Mouse (Mus musculus): ENCODE results near the gene A730061H03Rik. TPM values are rescaled to one million over a fixed set of nuclear protein-coding genes. Genes with fewer than 3 reads are reported as not detected.

A730061H03Rik gene
- total and polyA plus RNA-seq, 3 experiments = 0.17 to 43.1 (median 0.87) TPM

DNA sequence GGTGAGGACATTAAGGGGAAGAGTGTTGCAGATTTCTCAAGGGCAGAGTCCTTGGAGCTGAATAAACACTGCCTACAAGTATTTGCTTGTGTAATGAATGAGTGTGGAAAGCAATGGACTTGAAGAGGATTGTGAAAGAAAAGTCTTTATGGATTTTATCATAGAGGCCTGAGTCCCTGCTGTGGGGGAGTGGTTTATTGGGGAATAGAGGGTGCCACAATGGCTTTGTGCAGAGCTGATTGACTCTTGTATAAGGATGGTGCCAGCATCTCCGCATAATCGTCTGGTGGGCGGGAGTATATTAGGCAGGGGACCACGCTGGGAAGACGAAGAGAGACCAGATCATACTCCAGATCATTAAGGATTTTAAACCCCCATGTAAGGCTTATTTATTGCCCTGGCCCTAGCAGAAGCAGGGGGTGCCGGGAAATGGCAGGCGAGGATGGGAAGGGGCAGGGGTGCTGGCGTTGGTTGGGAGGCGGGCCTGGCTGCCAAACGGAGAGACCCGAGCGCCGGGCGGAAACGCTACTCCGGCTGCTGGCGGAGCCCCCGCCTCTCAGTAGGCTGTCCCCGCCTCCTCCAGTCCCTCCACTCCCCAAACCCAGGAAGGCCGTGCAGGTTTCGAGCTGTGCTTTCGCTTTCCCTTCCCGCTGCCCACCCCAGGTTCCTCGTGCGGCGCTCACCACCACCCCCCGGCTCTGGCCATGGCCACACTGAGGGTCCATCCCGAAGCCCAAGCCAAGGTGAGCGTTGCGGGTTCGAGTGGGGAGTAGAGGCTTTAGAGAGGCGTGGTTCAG is 17.9 kb upstream of the A730061H03Rik start, which contains the start of gene Psme1:
Psme1 (plus strand) TSS at position 253 of the 797 bp plus-strand sequence.
- Histone ChIP-seq H3K4me3 (ENCODE audit: low read depth, low read length) (peak within 1 kb of the TSS; percentile 79), H3K27me3 (ENCODE audit: insufficient read depth, low read length) (no peaks in the 10 kb centered on the region; the same call in 1 of the 2 replicates), H3K36me3 (replicated peaks) (peaks cover 35% of the 10 kb centered on the region), H3K4me1 (ENCODE audit: insufficient read depth, low read depth, low read length) (peaks cover 66% of the 10 kb centered on the region), H3K9me3 (replicated peaks) (no peaks in the 10 kb centered on the region)
- ATAC-seq (ENCODE audit: extremely low read depth, insufficient number of reproducible peaks, low FRiP score, poor library complexity, severe bottlenecking) = peak; percentile 82
- peak; percentile 94 for DNase-seq (ENCODE audit: low spot score)
- no peak for TF ChIP-seq POLR2AphosphoS5 (IDR thresholded peaks at IDR 0.05; ENCODE audit: insufficient replicate concordance, low read depth, low read length)
- TF ChIP-seq TAL1 (conservative IDR thresholded peaks at IDR 0.05; ENCODE audit: low read depth, low read length) = no peak
- no peak for TF ChIP-seq CTCF (IDR thresholded peaks at IDR 0.05; ENCODE audit: low read depth, low read length)
- TF ChIP-seq GATA2 (IDR thresholded peaks at IDR 0.05; ENCODE audit: borderline replicate concordance, low read depth, low read length) = no peak
- TF ChIP-seq GATA1 (IDR thresholded peaks at IDR 0.05; ENCODE audit: borderline replicate concordance, low read length) = no peak

DNA sequence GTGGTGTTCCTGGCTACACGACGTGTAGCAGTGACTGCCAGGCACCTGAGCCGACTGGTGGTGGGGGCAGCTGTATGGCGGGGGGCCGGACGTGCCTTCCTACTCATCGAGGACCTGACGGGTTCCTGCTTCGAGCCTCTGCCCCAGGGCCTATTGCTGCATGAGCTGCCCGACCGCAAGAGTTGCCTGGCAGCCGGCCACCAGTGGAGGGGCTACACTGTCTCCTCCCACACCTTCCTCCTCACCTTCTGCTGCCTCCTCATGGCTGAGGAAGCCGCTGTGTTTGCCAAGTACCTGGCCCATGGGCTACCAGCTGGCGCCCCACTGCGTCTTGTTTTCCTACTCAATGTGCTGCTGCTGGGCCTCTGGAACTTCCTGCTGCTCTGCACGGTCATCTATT is 16.2 kb upstream of the A730061H03Rik start:
- Histone ChIP-seq H3K4me3 (ENCODE audit: low read depth, low read length) (no peak overlapping the region), H3K36me3 (replicated peaks) (peaks cover 22% of the 10 kb centered on the region), H3K4me1 (ENCODE audit: insufficient read depth, low read depth, low read length) (peaks cover 65% of the 10 kb centered on the region), H3K9me3 (replicated peaks) (no peaks in the 10 kb centered on the region), H3K27me3 (ENCODE audit: insufficient read depth, low read length) (no peaks in the 10 kb centered on the region; the same call in 1 of the 2 replicates)
- TF ChIP-seq TAL1 (conservative IDR thresholded peaks at IDR 0.05; ENCODE audit: low read depth, low read length) = no peak
- TF ChIP-seq CTCF (IDR thresholded peaks at IDR 0.05; ENCODE audit: low read depth, low read length) = no peak
- TF ChIP-seq GATA2 (IDR thresholded peaks at IDR 0.05; ENCODE audit: borderline replicate concordance, low read depth, low read length) = no peak
- no peak for TF ChIP-seq GATA1 (IDR thresholded peaks at IDR 0.05; ENCODE audit: borderline replicate concordance, low read length)
- no peak for TF ChIP-seq POLR2AphosphoS5 (IDR thresholded peaks at IDR 0.05; ENCODE audit: insufficient replicate concordance, low read depth, low read length)
- ATAC-seq (ENCODE audit: extremely low read depth, insufficient number of reproducible peaks, low FRiP score, poor library complexity, severe bottlenecking) (no peak), DNase-seq (ENCODE audit: low spot score) (no peak)

- DNase-seq (ENCODE audit: low spot score) (no peak), ATAC-seq (ENCODE audit: extremely low read depth, insufficient number of reproducible peaks, low FRiP score, poor library complexity, severe bottlenecking) (no peak)
- no peaks in the 10 kb centered on the region for H3K9me3 ChIP-seq (replicated peaks)
- H3K27me3 ChIP-seq (ENCODE audit: insufficient read depth, low read length) = no peaks in the 10 kb centered on the region; the same call in 1 of the 2 replicates
- H3K4me3 ChIP-seq (ENCODE audit: low read depth, low read length) = no peak overlapping the region
- H3K36me3 ChIP-seq (replicated peaks) = peaks cover 20% of the 10 kb centered on the region
- peaks cover 66% of the 10 kb centered on the region for H3K4me1 ChIP-seq (ENCODE audit: insufficient read depth, low read depth, low read length)
- TF ChIP-seq CTCF (IDR thresholded peaks at IDR 0.05; ENCODE audit: low read depth, low read length) (no peak), POLR2AphosphoS5 (IDR thresholded peaks at IDR 0.05; ENCODE audit: insufficient replicate concordance, low read depth, low read length) (no peak), TAL1 (conservative IDR thresholded peaks at IDR 0.05; ENCODE audit: low read depth, low read length) (no peak), GATA1 (IDR thresholded peaks at IDR 0.05; ENCODE audit: borderline replicate concordance, low read length) (no peak), GATA2 (IDR thresholded peaks at IDR 0.05; ENCODE audit: borderline replicate concordance, low read depth, low read length) (no peak)
Measured at GRCm38 (mm10) chr14:55575711-55576110, 15.5 kb upstream of the A730061H03Rik start.

GRCm38 (mm10) chr14:55575302-55575701 is 15.1 kb upstream of the A730061H03Rik start, which contains the start of gene Fitm1:
TSS of gene Fitm1 (plus strand) at chr14:55575617.
- TF ChIP-seq TAL1 (conservative IDR thresholded peaks at IDR 0.05; ENCODE audit: low read depth, low read length) = no peak
- no peak for TF ChIP-seq GATA1 (IDR thresholded peaks at IDR 0.05; ENCODE audit: borderline replicate concordance, low read length)
- TF ChIP-seq GATA2 (IDR thresholded peaks at IDR 0.05; ENCODE audit: borderline replicate concordance, low read depth, low read length) = no peak
- no peak for TF ChIP-seq CTCF (IDR thresholded peaks at IDR 0.05; ENCODE audit: low read depth, low read length)
- no peak for TF ChIP-seq POLR2AphosphoS5 (IDR thresholded peaks at IDR 0.05; ENCODE audit: insufficient replicate concordance, low read depth, low read length)
- Histone ChIP-seq H3K4me3 (ENCODE audit: low read depth, low read length) (no peak within 1 kb of the TSS), H3K36me3 (replicated peaks) (peaks cover 19% of the 10 kb centered on the region), H3K9me3 (replicated peaks) (no peaks in the 10 kb centered on the region), H3K27me3 (ENCODE audit: insufficient read depth, low read length) (no peaks in the 10 kb centered on the region; the same call in 1 of the 2 replicates), H3K4me1 (ENCODE audit: insufficient read depth, low read depth, low read length) (peaks cover 63% of the 10 kb centered on the region)
- DNase-seq (ENCODE audit: low spot score) (no peak), ATAC-seq (ENCODE audit: extremely low read depth, insufficient number of reproducible peaks, low FRiP score, poor library complexity, severe bottlenecking) (no peak)

- no peaks in the 10 kb centered on the region; the same call in 1 of the 2 replicates for H3K27me3 ChIP-seq (ENCODE audit: insufficient read depth, low read length)
- H3K36me3 ChIP-seq (replicated peaks) = peaks cover 42% of the 10 kb centered on the region
- TF ChIP-seq GATA1 (IDR thresholded peaks at IDR 0.05; ENCODE audit: borderline replicate concordance, low read length) (no peak), TAL1 (conservative IDR thresholded peaks at IDR 0.05; ENCODE audit: low read depth, low read length) (no peak), POLR2AphosphoS5 (IDR thresholded peaks at IDR 0.05; ENCODE audit: insufficient replicate concordance, low read depth, low read length) (no peak), GATA2 (IDR thresholded peaks at IDR 0.05; ENCODE audit: borderline replicate concordance, low read depth, low read length) (no peak), CTCF (IDR thresholded peaks at IDR 0.05; ENCODE audit: low read depth, low read length) (no peak)
- DNase-seq (ENCODE audit: low spot score) = no peak
- no peak for ATAC-seq (ENCODE audit: extremely low read depth, insufficient number of reproducible peaks, low FRiP score, poor library complexity, severe bottlenecking)
- H3K9me3 ChIP-seq (replicated peaks) = no peaks in the 10 kb centered on the region
- H3K4me3 ChIP-seq (ENCODE audit: low read depth, low read length) = no peak overlapping the region
- H3K4me1 ChIP-seq (ENCODE audit: insufficient read depth, low read depth, low read length) = peaks cover 38% of the 10 kb centered on the region
Measured at GRCm38 (mm10) chr14:55571760-55572159, 11.6 kb upstream of the A730061H03Rik start.

- DNase-seq (ENCODE audit: low spot score) (no peak), ATAC-seq (ENCODE audit: extremely low read depth, insufficient number of reproducible peaks, low FRiP score, poor library complexity, severe bottlenecking) (no peak)
- no peak overlapping the region for H3K4me3 ChIP-seq (ENCODE audit: low read depth, low read length)
- peaks cover 27% of the 10 kb centered on the region for H3K4me1 ChIP-seq (ENCODE audit: insufficient read depth, low read depth, low read length)
- H3K36me3 ChIP-seq (replicated peaks) = peaks cover 54% of the 10 kb centered on the region
- no peaks in the 10 kb centered on the region; the same call in 1 of the 2 replicates for H3K27me3 ChIP-seq (ENCODE audit: insufficient read depth, low read length)
- H3K9me3 ChIP-seq (replicated peaks) = no peaks in the 10 kb centered on the region
- TF ChIP-seq CTCF (IDR thresholded peaks at IDR 0.05; ENCODE audit: low read depth, low read length) (no peak), GATA1 (IDR thresholded peaks at IDR 0.05; ENCODE audit: borderline replicate concordance, low read length) (no peak), POLR2AphosphoS5 (IDR thresholded peaks at IDR 0.05; ENCODE audit: insufficient replicate concordance, low read depth, low read length) (no peak), GATA2 (IDR thresholded peaks at IDR 0.05; ENCODE audit: borderline replicate concordance, low read depth, low read length) (no peak), TAL1 (conservative IDR thresholded peaks at IDR 0.05; ENCODE audit: low read depth, low read length) (no peak)
Measured at GRCm38 (mm10) chr14:55570588-55570987, 10.4 kb upstream of the A730061H03Rik start.

Data from G1E (cell line).